Mouse (Mus musculus) spleen, adult 2 months (tissue): ENCODE data around the gene Tbc1d2b.

Experiments used
- CTCF ChIP-seq: fragments of 200-500 bp; IDR thresholded peaks from 2 replicates; pipeline ENCODE4 v1.5.1; 2011; ENCODE audit warnings: mild to moderate bottlenecking, inconsistent platforms; ENCODE audit not compliant: insufficient read depth, insufficient read length, insufficient replicate concordance; ENCODE audit errors: extremely low read depth
- POLR2A ChIP-seq: fragments of 200-500 bp; IDR thresholded peaks from 2 replicates; pipeline ENCODE4 v1.6.1; 2011; ENCODE audit warnings: low read depth, low read length, inconsistent platforms

DNA sequence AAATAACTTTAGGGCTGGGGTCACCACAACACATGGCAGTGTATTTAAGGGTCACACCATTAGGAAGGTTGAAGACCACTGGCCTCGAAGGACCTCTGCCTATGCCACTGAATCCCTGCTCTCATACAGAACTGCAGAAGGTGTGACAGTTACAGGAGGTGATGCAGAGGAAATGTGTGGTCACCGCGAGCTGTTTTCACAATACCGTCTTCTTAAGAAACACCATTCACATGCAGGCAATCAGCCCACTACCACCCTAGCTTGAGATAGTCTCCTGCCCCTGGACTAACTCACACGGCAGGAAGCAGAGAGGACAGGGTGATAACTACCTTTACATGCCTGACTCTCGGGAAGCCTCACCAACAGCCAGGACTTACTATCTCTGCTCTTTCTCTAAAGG, 25.4 kb downstream of the Tbc1d2b start:
- TF ChIP-seq CTCF (no peak), POLR2A (no peak)
